Mouse (Mus musculus) cerebellum, adult (tissue): ENCODE results near the gene Rbl2.

Source experiments
- ATAC-seq: cut with Nextera tagmentation; 2 replicates; pipeline ENCODE4 v1.9.2; 2017; ENCODE audit warnings: mild to moderate bottlenecking, moderate library complexity, mixed read lengths; ENCODE audit not compliant: insufficient number of reproducible peaks, low FRiP score, low TSS enrichment

The Rbl2 gene

DNA sequence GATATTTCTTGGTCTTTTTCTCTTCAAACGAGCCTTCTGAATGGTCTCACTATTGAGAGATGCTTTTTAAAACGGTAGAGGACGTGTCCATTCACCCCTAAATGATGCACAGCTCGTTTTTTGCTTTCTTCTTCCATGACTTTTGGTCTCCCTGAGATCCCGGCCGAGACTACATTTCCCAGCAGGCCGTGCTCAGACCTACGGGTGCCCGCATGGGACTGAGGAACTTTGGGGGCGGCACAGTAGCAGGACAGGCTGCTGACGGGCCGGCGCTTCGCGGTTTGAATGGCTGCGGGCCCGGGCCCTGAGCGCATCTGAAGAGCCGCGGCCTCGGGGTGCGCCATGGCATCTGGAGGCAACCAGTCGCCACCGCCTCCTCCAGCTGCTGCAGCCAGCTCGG is at the start of gene Rbl2:
TSS of gene Rbl2 (plus strand) at position 224 of the 400 bp plus-strand sequence.
- ATAC-seq: peak; percentile 91

DNA sequence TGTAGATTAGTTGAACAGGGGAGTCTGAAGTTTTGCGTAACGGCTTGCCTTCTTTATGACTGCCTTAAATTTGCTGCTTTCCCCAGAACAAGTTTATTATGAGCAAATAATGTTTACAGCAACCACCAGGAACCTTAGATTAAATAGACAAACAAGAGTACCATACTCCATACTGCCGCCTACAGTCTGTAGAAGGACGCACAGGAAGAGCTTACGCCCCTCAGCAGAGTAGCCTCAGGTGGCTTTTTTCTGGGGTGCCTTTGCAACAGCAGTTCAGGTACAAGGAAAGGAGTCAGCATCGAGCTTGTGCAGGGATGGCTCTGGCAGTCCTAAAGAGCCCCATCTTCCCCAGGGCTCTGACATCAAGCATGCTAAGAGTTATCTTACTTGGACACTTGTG is 35.4 kb upstream of the Rbl2 start:
- no peak for ATAC-seq

DNA sequence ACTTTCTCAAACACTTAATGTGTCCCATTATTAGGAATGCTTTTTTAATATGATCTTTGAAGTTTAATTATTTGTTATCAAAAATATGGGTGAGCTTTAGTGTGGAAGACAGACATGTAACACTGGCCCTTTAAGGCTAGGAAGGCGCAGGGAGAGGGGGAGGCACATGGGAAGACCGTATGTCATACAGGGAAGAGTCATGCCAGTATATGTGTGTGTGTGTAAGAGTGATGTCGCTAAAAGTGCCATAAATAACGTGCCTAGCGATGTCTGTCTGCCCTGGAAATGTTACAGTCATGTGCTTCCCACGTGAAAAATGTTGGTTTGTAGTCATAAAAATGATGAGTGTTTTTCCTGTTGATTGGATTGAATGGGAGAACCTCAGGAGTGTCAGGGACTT is 33.0 kb upstream of the Rbl2 start:
- no peak for ATAC-seq

GRCm38 (mm10) chr8:91038637-91039036 is 31.2 kb upstream of the Rbl2 start:
- ATAC-seq: no peak

GRCm38 (mm10) chr8:91046370-91046769 is 23.5 kb upstream of the Rbl2 start:
- ATAC-seq: no peak

DNA sequence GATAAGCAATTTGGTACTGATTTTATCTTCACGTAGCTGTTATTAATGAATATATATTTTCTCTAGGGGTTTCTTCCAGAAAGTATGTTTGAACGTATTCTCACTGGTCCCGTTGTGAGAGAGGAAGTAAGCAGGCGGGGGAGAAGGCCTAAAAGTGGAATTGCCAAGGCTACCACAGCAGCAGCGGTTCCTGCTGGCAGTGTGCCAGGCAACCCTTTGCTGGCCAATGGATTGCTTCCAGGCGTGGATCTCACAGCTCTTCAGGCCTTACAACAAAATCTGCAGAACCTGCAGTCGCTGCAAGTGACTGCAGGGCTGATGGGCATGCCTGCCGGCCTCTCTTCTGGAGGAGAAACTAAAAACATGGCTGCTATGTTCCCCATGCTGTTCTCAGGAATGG is 18.8 kb upstream of the Rbl2 start:
- peak; percentile 40; the same call in 1 of the 2 replicates for ATAC-seq

- no peak for ATAC-seq
Measured at GRCm38 (mm10) chr8:91054418-91054817, 15.4 kb upstream of the Rbl2 start.

DNA sequence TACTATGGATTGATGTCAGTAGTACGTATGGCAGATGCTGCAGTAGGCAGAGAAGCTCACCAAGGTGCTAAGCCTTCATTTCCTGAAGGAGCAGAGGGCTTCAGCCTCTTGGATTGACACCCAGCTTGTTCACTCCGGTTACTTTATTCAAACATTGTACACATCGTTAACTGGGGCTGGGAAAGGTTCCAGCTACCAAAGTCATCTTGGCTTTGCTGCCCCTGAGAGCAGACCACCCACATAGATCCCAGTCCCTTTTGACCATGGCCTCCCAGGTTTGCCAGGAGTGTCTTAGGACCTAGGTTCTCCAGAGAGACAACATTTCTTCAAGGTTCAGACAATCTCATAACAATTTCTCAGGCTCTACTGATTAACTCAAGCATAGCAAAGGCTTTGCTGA is 13.0 kb upstream of the Rbl2 start:
- no peak for ATAC-seq

- ATAC-seq: no peak
Measured at GRCm38 (mm10) chr8:91059086-91059578, 10.7 kb upstream of the Rbl2 start.

- ATAC-seq: no peak
Measured at GRCm38 (mm10) chr8:91059884-91060510, 9.9 kb upstream of the Rbl2 start.

GRCm38 (mm10) chr8:91060555-91061471 is 9.0 kb upstream of the Rbl2 start:
- no peak for ATAC-seq

DNA sequence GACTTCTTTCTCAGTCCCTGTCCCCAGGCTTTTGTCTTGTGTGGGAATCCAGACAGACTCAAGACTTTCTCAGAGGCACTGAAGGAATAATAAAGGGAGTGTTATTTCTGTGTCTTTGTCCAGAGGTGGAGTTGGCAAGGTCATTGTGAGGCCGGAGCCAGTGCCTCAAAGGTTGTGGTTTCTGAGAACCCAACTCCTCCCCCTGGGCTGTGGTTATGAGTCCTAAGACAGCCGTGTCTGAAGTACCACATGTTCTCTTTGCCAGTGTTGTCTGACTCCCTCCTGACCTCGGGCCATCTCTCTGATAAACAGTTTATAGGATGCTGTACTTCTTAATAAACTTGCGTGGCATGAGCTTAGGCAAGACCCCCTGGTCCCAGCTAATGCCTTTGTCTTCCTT is 4.7 kb upstream of the Rbl2 start:
- ATAC-seq: no peak

GRCm38 (mm10) chr8:91069407-91069806 is 450 bp upstream of the Rbl2 start:
- peak; percentile 18 for ATAC-seq

- ATAC-seq: peak; percentile 49; the same call in 1 of the 2 replicates
Measured at GRCm38 (mm10) chr8:91070275-91070859, 510 bp downstream of the Rbl2 start.

DNA sequence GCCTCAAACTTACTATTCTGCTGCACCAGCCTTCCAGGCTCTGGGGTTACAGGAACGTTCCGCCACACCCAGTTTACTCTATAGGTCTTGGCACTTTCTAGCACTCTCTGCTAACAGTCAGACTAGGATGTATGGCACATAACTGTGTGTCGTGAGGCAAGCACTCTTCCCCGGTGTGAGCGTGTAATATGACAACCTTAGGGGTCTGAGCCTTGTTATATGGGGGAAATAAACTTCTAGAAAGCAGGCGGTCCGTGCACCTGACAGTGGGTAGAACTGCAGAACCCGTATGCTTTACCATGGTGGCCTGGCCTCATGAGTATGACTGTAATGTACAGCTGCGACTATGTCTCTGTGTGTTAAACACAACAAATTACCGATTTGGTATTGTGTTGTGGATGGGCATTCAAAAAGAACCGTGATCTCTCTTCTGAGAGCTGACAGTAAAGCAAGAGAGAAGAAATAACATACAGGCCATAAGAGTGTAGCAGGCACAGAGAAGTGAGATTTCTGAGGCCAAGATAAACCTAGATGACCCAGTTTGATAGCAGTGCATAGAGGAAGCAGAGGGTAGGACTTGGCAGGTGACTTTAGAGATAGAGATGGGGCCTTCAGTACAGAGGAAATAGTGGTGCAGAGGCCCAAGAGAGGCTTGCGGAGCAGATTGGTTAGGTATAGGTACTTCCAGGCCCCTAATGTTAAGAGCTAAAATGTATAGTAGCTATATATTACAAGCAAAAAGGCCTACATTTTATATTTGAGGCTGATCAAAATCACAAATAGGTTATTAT is 7.4 kb downstream of the Rbl2 start:
- ATAC-seq: no peak

- no peak for ATAC-seq
Measured at GRCm38 (mm10) chr8:91079678-91080077, 9.8 kb downstream of the Rbl2 start.

GRCm38 (mm10) chr8:91081911-91082310 is 12.1 kb downstream of the Rbl2 start:
- no peak for ATAC-seq

DNA sequence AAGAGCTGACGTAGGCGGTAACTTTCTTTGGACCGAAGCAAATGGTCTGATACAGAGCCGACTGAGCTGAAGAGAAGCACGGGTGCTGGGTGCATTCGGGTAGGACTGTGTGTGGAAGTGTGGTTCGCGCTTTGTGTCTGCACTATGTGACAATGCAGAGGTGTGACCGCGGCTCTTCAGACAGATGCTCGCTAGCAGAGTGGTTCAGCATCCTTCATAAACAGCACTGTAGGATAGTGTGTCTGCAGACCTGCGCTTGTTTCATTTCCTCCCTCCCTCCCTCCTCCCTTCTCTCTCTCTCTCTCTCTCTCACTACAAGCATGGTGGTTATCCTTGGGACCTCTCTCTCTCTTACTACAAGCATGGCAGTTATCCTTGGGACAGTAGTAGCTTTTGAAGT is 12.6 kb downstream of the Rbl2 start:
- ATAC-seq: no peak

GRCm38 (mm10) chr8:91088452-91088851 is 18.6 kb downstream of the Rbl2 start:
- ATAC-seq: no peak

GRCm38 (mm10) chr8:91089601-91090000 is 19.7 kb downstream of the Rbl2 start:
- no peak for ATAC-seq
